Comparison of ENCODE assay signal across 24 mouse cellular contexts in the genomic region with DNA sequence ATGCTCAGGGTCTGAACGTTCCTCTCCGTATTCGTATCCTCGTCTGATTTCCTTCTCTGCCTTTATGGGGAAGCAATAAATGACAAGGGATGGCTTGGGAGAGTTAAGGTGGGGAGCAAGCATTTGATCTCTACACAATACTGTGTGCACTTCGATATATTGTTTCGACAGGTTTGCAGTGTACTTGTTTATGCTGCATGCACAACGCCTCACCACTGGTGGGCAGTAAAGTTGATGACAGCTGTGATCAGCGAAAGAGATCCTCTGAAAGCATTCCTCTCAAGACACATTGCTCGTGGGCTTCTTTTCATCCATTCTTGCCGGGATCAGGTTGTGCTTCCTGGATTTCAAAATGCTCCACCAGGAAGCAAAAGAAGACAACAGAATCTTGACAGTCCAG. TPM values are rescaled to one million over a fixed set of nuclear protein-coding genes. Genes with fewer than 3 reads are reported as not detected.
DNase-seq lines count a peak whose midpoint lies in the region; ATAC-seq and TF ChIP-seq lines count a peak whose summit lies in the region.
"Had no signal": no experiment of that assay in that cellular context is flagged by ENCODE, and none has a peak within 500 bp of the region (broad histone marks: within the 10 kb centered on the region; RNA-seq: fewer than 3 reads in every experiment).

No protein-coding gene starts in this region.

- H3K9me3 ChIP-seq in liver, embryonic 14.5 days (ENCODE audit: control insufficient read depth, low read length), result no peaks in the 10 kb centered on the region
- no peaks in the 10 kb centered on the region for H3K9me3 ChIP-seq in stomach, postnatal 0 days (ENCODE audit: control insufficient read depth, low read length)
- H3K9me3 ChIP-seq in forebrain, embryonic 13.5 days (replicated peaks), result no peaks in the 10 kb centered on the region
- H3K9me3 ChIP-seq: heart, embryonic 15.5 days; midbrain, embryonic 12.5 days had no signal

- 56% methylated on average over 10 of the region's 10 CpGs for WGBS in liver, embryonic 14.5 days (ENCODE audit: insufficient replicate concordance)
- 70% methylated on average over 10 of the region's 10 CpGs for WGBS in stomach, postnatal 0 days
- 79% methylated on average over 10 of the region's 10 CpGs for WGBS in forebrain, embryonic 13.5 days

- no peak for DNase-seq in gastrocnemius, adult 2 months
- DNase-seq in gastrocnemius, postnatal 14 days, result no peak
- no peak for DNase-seq in liver, embryonic 14.5 days (ENCODE audit: low read depth in 3 of 3, low spot score in 3 of 3)
- no peak for DNase-seq in liver
- no peak for DNase-seq in testis, postnatal 14 days (ENCODE audit: low spot score)
- DNase-seq in stomach, postnatal 0 days (ENCODE audit: low spot score), result no peak
- DNase-seq: heart, adult 18-20 months; liver, postnatal 0 days; right cerebral cortex, postnatal 25 days had no signal

- intact Hi-C loops in gastrocnemius, adult 2 months (cut with DNase I), result no loop called here
- intact Hi-C loops in gastrocnemius, postnatal 14 days (cut with DNase I; ENCODE audit: low total_unique reads), result no loop called here

- 0 out of 2 replicates have a peak, but pooled peaks have one; percentile 2 for TF ChIP-seq CTCF in gastrocnemius, adult 2 months (IDR thresholded peaks at IDR 0.05)
- 0 out of 2 replicates have a peak, but pooled peaks have one; percentile 3 for TF ChIP-seq CTCF in liver, embryonic 14.5 days (IDR thresholded peaks at IDR 0.05; ENCODE audit: low read depth)
- TF ChIP-seq CTCF in testis, adult 2 months (IDR thresholded peaks at IDR 0.05; ENCODE audit: control insufficient read depth, insufficient read depth, insufficient replicate concordance, low read depth, low read length), result no peak
- peak; percentile 37 for TF ChIP-seq CTCF in stomach, postnatal 0 days (IDR thresholded peaks at IDR 0.05; ENCODE audit: low read depth)

- no peak overlapping the region for H3K27ac ChIP-seq in gastrocnemius, adult 2 months
- no peak overlapping the region for H3K27ac ChIP-seq in liver, embryonic 14.5 days
- peak overlapping the region; percentile 29; the same call in 1 of the 2 replicates for H3K27ac ChIP-seq in testis, adult 2 months (ENCODE audit: control insufficient read depth, insufficient read depth, low read depth, low read length)
- no peak overlapping the region for H3K27ac ChIP-seq in stomach, postnatal 0 days (replicated peaks)
- no peak overlapping the region for H3K27ac ChIP-seq in forebrain, embryonic 13.5 days
- H3K27ac ChIP-seq: heart, embryonic 15.5 days; macrophage; midbrain, embryonic 12.5 days had no signal

- no peak overlapping the region for H3K4me3 ChIP-seq in gastrocnemius, adult 2 months
- no peak overlapping the region for H3K4me3 ChIP-seq in liver, embryonic 14.5 days (ENCODE audit: insufficient read depth in 1 of 2, low read depth in 2 of 2, low read length in 2 of 2)
- H3K4me3 ChIP-seq in testis, adult 2 months (ENCODE audit: control insufficient read depth, low read depth, low read length), result no peak overlapping the region
- H3K4me3 ChIP-seq in stomach, postnatal 0 days (ENCODE audit: low read depth, low read length), result no peak overlapping the region
- H3K4me3 ChIP-seq in forebrain, embryonic 13.5 days, result no peak overlapping the region
- H3K4me3 ChIP-seq: heart, embryonic 15.5 days; midbrain, embryonic 12.5 days had no signal

- H3K36me3 ChIP-seq in liver, embryonic 14.5 days (replicated peaks; ENCODE audit: control insufficient read depth, insufficient read depth, low read depth), result no peaks in the 10 kb centered on the region
- H3K36me3 ChIP-seq in testis, adult 2 months (ENCODE audit: control insufficient read depth, insufficient read depth, low read length), result no peaks in the 10 kb centered on the region
- H3K36me3 ChIP-seq in stomach, postnatal 0 days (ENCODE audit: control insufficient read depth, insufficient read depth, low read length), result no peaks in the 10 kb centered on the region
- H3K36me3 ChIP-seq in forebrain, embryonic 13.5 days (ENCODE audit: poor library complexity, severe bottlenecking), result no peaks in the 10 kb centered on the region
- H3K36me3 ChIP-seq: heart, embryonic 15.5 days; midbrain, embryonic 12.5 days had no signal

- TF ChIP-seq EP300 in liver, embryonic 14.5 days (IDR thresholded peaks at IDR 0.05; ENCODE audit: low read depth), result no peak
- TF ChIP-seq EP300 in stomach, postnatal 0 days (optimal IDR thresholded peaks at IDR 0.05), result no peak

- no peaks in the 10 kb centered on the region for H3K4me1 ChIP-seq in liver, embryonic 14.5 days (replicated peaks; ENCODE audit: control insufficient read depth in 2 of 2, insufficient read depth in 2 of 2, low read length in 1 of 2)
- H3K4me1 ChIP-seq in testis, adult 2 months (ENCODE audit: control insufficient read depth, insufficient read depth, low read length), result no peaks in the 10 kb centered on the region
- H3K4me1 ChIP-seq in stomach, postnatal 0 days (replicated peaks; ENCODE audit: control insufficient read depth, insufficient read depth), result no peaks in the 10 kb centered on the region
- H3K4me1 ChIP-seq in forebrain, embryonic 13.5 days, result no peaks in the 10 kb centered on the region
- H3K4me1 ChIP-seq: heart, embryonic 15.5 days; midbrain, embryonic 12.5 days had no signal

- ATAC-seq in liver, embryonic 14.5 days (ENCODE audit: insufficient read depth), result no peak
- no peak for ATAC-seq in stomach, postnatal 0 days (ENCODE audit: low FRiP score, low TSS enrichment)
- no peak for ATAC-seq in forebrain, embryonic 13.5 days
- ATAC-seq: forebrain, embryonic 14.5 days; liver, postnatal 0 days had no signal

- H3K27me3 ChIP-seq in liver, embryonic 14.5 days (ENCODE audit: control insufficient read depth, insufficient read depth, low read length), result no peaks in the 10 kb centered on the region
- no peaks in the 10 kb centered on the region for H3K27me3 ChIP-seq in testis, adult 2 months (ENCODE audit: control insufficient read depth, insufficient read depth, low read length)
- H3K27me3 ChIP-seq in stomach, postnatal 0 days (ENCODE audit: control insufficient read depth, insufficient read depth, low read length), result no peaks in the 10 kb centered on the region
- no peaks in the 10 kb centered on the region for H3K27me3 ChIP-seq in forebrain, embryonic 13.5 days
- H3K27me3 ChIP-seq: heart, embryonic 15.5 days; midbrain, embryonic 12.5 days had no signal

- no peak for TF ChIP-seq POLR2A in testis, adult 2 months (IDR thresholded peaks at IDR 0.05; ENCODE audit: control insufficient read depth, low read depth, low read length)

- H3K4me2 ChIP-seq in liver, embryonic 14.5 days (ENCODE audit: low read depth), result no peak overlapping the region
- H3K4me2 ChIP-seq in stomach, postnatal 0 days (replicated peaks; ENCODE audit: low read depth), result no peak overlapping the region
- no peak overlapping the region for H3K4me2 ChIP-seq in forebrain, embryonic 13.5 days
- H3K4me2 ChIP-seq: heart, embryonic 15.5 days; midbrain, embryonic 12.5 days had no signal

- no peak overlapping the region for H3K9ac ChIP-seq in liver, embryonic 14.5 days (replicated peaks)
- no peak overlapping the region for H3K9ac ChIP-seq in stomach, postnatal 0 days (ENCODE audit: low read length)
- no peak overlapping the region for H3K9ac ChIP-seq in forebrain, embryonic 13.5 days
- H3K9ac ChIP-seq: heart, embryonic 15.5 days; liver, postnatal 0 days; midbrain, embryonic 12.5 days had no signal

RNA-seq across cellular contexts. Expression of a gene that starts 11.0 kb away (rescaled TPM):
- total RNA-seq in gastrocnemius, adult 2 months (2021), result not detected
- total RNA-seq in gastrocnemius, postnatal 14 days (2021), result not detected
- polyA plus RNA-seq in liver, embryonic 14.5 days (2012; rRNA removed), result 0.47 and 1.2 TPM in 2 replicates
- polyA plus RNA-seq in liver, embryonic 14.5 days (2014; fragmentation: Nextera tagmentation; extraction: Ambion mirVana), result 1.3 TPM in 2 replicates
- polyA plus RNA-seq in testis, adult 2 months (2012; rRNA removed), result 9.3 and 15.5 TPM in 2 replicates
- polyA plus RNA-seq in stomach, postnatal 0 days (2015; fragmentation: Nextera tagmentation; extraction: Ambion mirVana), result 0.17 and 0.34 TPM in 2 replicates
- polyA plus RNA-seq in forebrain, embryonic 13.5 days (2015; fragmentation: Nextera tagmentation; extraction: Ambion mirVana), result not detected in 2 replicates
- total RNA-seq: adrenal gland, adult 18-20 months; gastrocnemius, adult 18-20 months had no signal
- polyA plus RNA-seq: forebrain, embryonic 14.5 days; macrophage had no signal

RNA-seq across cellular contexts. Expression of a gene that starts 11.0 kb away (rescaled TPM):
- not detected for total RNA-seq in gastrocnemius, adult 2 months (2021)
- not detected for total RNA-seq in gastrocnemius, postnatal 14 days (2021)
- polyA plus RNA-seq in liver, embryonic 14.5 days (2012; rRNA removed), result not detected in 2 replicates
- polyA plus RNA-seq in liver, embryonic 14.5 days (2014; fragmentation: Nextera tagmentation; extraction: Ambion mirVana), result not detected in 2 replicates
- polyA plus RNA-seq in testis, adult 2 months (2012; rRNA removed), result not detected in 2 replicates
- not detected in 2 replicates for polyA plus RNA-seq in stomach, postnatal 0 days (2015; fragmentation: Nextera tagmentation; extraction: Ambion mirVana)
- polyA plus RNA-seq in forebrain, embryonic 13.5 days (2015; fragmentation: Nextera tagmentation; extraction: Ambion mirVana), result not detected in 2 replicates
- total RNA-seq: adrenal gland, adult 18-20 months; gastrocnemius, adult 18-20 months; heart, adult 18-20 months had no signal
- polyA plus RNA-seq: forebrain, embryonic 14.5 days; heart, embryonic 15.5 days; hindbrain, embryonic 11.5 days; intestine, embryonic 14.5 days; kidney, embryonic 16.5 days; liver, postnatal 0 days; macrophage; midbrain, embryonic 12.5 days; neural tube, embryonic 11.5 days; thymus, postnatal 0 days had no signal

RNA-seq across cellular contexts. Expression of a gene that starts 15.8 kb away (rescaled TPM):
- not detected for total RNA-seq in gastrocnemius, adult 2 months (2021)
- not detected for total RNA-seq in gastrocnemius, postnatal 14 days (2021)
- polyA plus RNA-seq in liver, embryonic 14.5 days (2012; rRNA removed), result not detected in 2 replicates
- polyA plus RNA-seq in liver, embryonic 14.5 days (2014; fragmentation: Nextera tagmentation; extraction: Ambion mirVana), result not detected in 2 replicates
- not detected in 2 replicates for polyA plus RNA-seq in testis, adult 2 months (2012; rRNA removed)
- polyA plus RNA-seq in stomach, postnatal 0 days (2015; fragmentation: Nextera tagmentation; extraction: Ambion mirVana), result not detected in 2 replicates
- polyA plus RNA-seq in forebrain, embryonic 13.5 days (2015; fragmentation: Nextera tagmentation; extraction: Ambion mirVana), result not detected in 2 replicates
- total RNA-seq: adrenal gland, adult 18-20 months; ES-E14; gastrocnemius, adult 18-20 months; heart, adult 18-20 months had no signal
- polyA plus RNA-seq: forebrain, embryonic 14.5 days; heart, embryonic 15.5 days; hindbrain, embryonic 11.5 days; intestine, embryonic 14.5 days; kidney, embryonic 16.5 days; limb, embryonic 14.5 days; liver, postnatal 0 days; macrophage; midbrain, embryonic 12.5 days; neural tube, embryonic 11.5 days; thymus, postnatal 0 days had no signal
